Mouse (Mus musculus) megakaryocyte, embryonic 14.5 days (primary cell): ENCODE measurements around the gene Nxph1.

Experiments
- FLI1 ChIP-seq: IDR thresholded peaks from 2 replicates; pipeline ENCODE4 v1.6.1; 2012; ENCODE audit warnings: low read length, inconsistent platforms, mixed read lengths
- GATA1 ChIP-seq: IDR thresholded peaks from 3 replicates; pipeline ENCODE4 v1.6.1; 2012; ENCODE audit warnings: mixed read lengths, low read length, inconsistent platforms, borderline replicate concordance

GRCm38 (mm10) chr6:8996301-8996943, 48.2 kb downstream of the Nxph1 start:
- TF ChIP-seq GATA1, result no peak
- no peak for TF ChIP-seq FLI1
